Mouse (Mus musculus) bone marrow, adult 2 months (tissue): ENCODE data around the gene Ripor1.

ENCODE experiments used
- CTCF ChIP-seq: fragments of 200-500 bp; IDR thresholded peaks from 2 replicates; pipeline ENCODE4 v1.5.1; 2011; ENCODE audit warnings: low read length, control low read depth; ENCODE audit not compliant: control insufficient read depth, insufficient read depth
- POLR2A ChIP-seq: fragments of 200-500 bp; IDR thresholded peaks from 2 replicates; pipeline ENCODE4 v1.6.1; 2011; ENCODE audit warnings: low read depth, mild to moderate bottlenecking, control low read depth, low read length, borderline replicate concordance; ENCODE audit not compliant: control insufficient read depth

DNA sequence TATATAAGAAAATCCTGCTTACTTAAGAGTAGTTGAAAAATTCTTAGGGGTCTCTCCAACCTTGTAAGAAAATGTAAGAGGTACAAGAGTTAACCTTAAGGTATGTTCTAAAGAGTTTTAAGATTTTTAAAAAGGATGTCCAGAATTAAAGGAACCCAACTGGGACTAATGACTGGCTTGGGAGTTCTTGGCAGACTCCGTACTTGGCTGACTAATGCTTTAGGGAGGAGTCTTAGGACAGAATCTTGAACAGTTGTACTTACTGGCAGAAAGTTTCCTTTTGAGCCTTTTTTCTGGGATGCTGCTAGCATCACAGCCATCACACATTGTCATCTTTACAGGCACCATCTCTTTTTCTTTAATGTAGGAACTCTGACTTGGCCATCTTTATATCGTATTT is 35.5 kb downstream of the Ripor1 start:
- TF ChIP-seq POLR2A (no peak), CTCF (no peak)
